Mouse (Mus musculus) ES-Bruce4 (cell line): ENCODE data around the gene Hcst.

ENCODE experiments used
- CTCF ChIP-seq: IDR thresholded peaks from one replicate; pipeline ENCODE4 v1.8.1; 2011; ENCODE audit warnings: low read depth, low read length
- EP300 ChIP-seq: IDR thresholded peaks from 2 replicates; pipeline ENCODE4 v1.6.1; 2011; ENCODE audit warnings: low read depth, low read length; ENCODE audit not compliant: insufficient read depth
- POLR2A ChIP-seq: IDR thresholded peaks from one replicate; pipeline ENCODE4 v1.8.1; 2011; ENCODE audit warnings: low read length; ENCODE audit not compliant: insufficient read depth

GRCm38 (mm10) chr7:30456487-30456886, 36.8 kb upstream of the Hcst start:
- TF ChIP-seq POLR2A (no peak), CTCF (no peak), EP300 (0 out of 2 replicates have a peak, but pooled peaks have one; percentile 21)
